Mouse (Mus musculus) heart, postnatal 0 days (tissue): ENCODE data around the gene Pira2.
"Not testable (repeated sequence)": the region's sequence is repeated elsewhere in the genome, so short reads cannot be mapped to it uniquely, and the experiment has no call there.

Experiments
- CTCF ChIP-seq: IDR thresholded peaks from 2 replicates; pipeline ENCODE4 v1.5.1; 2016; ENCODE audit warnings: antibody characterized with exemption, control low read depth, low read depth
- EP300 ChIP-seq: IDR thresholded peaks from 2 replicates; pipeline ENCODE4 v1.6.1; 2016; ENCODE audit warnings: antibody characterized with exemption, low read depth

DNA sequence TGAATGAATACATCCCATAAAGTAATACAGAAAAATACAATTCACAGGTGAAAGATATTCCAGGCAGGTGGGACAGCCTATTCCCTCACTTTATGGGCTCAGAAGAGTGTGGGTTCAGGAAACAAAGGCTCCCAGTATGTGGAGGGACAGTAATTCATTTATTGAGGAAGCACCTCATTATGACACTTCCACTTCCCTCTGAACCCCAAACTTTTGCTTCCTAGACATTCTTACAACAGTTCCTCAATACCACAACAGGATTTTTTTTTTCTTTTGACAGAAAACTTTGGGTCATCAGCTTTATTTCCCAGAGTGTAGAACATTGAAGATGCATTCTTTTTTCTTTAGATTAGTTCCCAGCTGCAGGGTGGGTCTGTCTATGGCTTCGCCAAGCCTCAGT is 7.0 kb downstream of the Pira2 start:
- TF ChIP-seq CTCF, EP300: not testable (repeated sequence)
